Mouse (Mus musculus) MEL (cell line): ENCODE results near the gene Samsn1. TPM values are rescaled to one million over a fixed set of nuclear protein-coding genes. Genes with fewer than 3 reads are reported as not detected.

ENCODE experiments used
- DNase-seq: peaks from one replicate; pipeline ENCODE4 v3.0.0; 2011; ENCODE audit warnings: low read depth, low spot score
- H3K27ac ChIP-seq: 2 replicates; pipeline ENCODE4 v1.5.1; 2012; ENCODE audit warnings: low read depth, mild to moderate bottlenecking, control low read depth, low read length, moderate library complexity; ENCODE audit not compliant: control insufficient read depth
- H3K27me3 ChIP-seq, 2 experiments: fragments of 150-350 bp in 1 of 2; sonication (generic) in 1 of 2; 2 replicates each; pipeline ENCODE4 v1.6.1; 2012; ENCODE audit warnings: low read length in 2 of 2, mild to moderate bottlenecking in 2 of 2, improper control_type of control experiment in 1 of 2, moderate library complexity in 1 of 2; ENCODE audit not compliant: insufficient read depth in 2 of 2, control insufficient read depth in 1 of 2
- H3K36me3 ChIP-seq, 2 experiments: 2 replicates each; pipeline ENCODE4 v1.6.1; 2012 to 2014; ENCODE audit warnings: low read length in 2 of 2, improper control_type of control experiment in 1 of 2, inconsistent platforms in 1 of 2, mild to moderate bottlenecking in 1 of 2; ENCODE audit not compliant: insufficient read depth in 2 of 2, control insufficient read depth in 1 of 2
- H3K4me1 ChIP-seq, 2 experiments: fragments of 150-350 bp in 1 of 2; sonication (generic) in 1 of 2; 2 replicates each; pipeline ENCODE4 v1.6.1; 2012; ENCODE audit warnings: low read length in 2 of 2, improper control_type of control experiment in 1 of 2, mild to moderate bottlenecking in 1 of 2; ENCODE audit not compliant: insufficient read depth in 2 of 2, control insufficient read depth in 1 of 2
- H3K4me3 ChIP-seq, 2 experiments: fragments of 150-350 bp in 1 of 2; sonication (generic) in 1 of 2; 2 replicates each; pipeline ENCODE4 v1.5.1; 2012; ENCODE audit warnings: low read depth in 2 of 2, low read length in 2 of 2, mild to moderate bottlenecking in 2 of 2, moderate library complexity in 2 of 2, control low read depth in 1 of 2, improper control_type of control experiment in 1 of 2; ENCODE audit not compliant: control insufficient read depth in 1 of 2, insufficient read depth in 1 of 2
- H3K79me2 ChIP-seq: 2 replicates; pipeline ENCODE4 v1.6.1; 2012; ENCODE audit warnings: mild to moderate bottlenecking, low read length, moderate library complexity; ENCODE audit not compliant: control insufficient read depth, poor library complexity, insufficient read depth
- H3K9ac ChIP-seq: 2 replicates; pipeline ENCODE4 v1.6.1; 2012; ENCODE audit warnings: low read depth, mild to moderate bottlenecking, control low read depth, low read length, moderate library complexity; ENCODE audit not compliant: control insufficient read depth, poor library complexity, severe bottlenecking
- H3K9me3 ChIP-seq: fragments of 150-350 bp; sonication (generic); replicated peaks from 2 replicates; pipeline ENCODE4 v1.6.1; 2012; ENCODE audit warnings: mild to moderate bottlenecking, low read length, improper control_type of control experiment, moderate library complexity; ENCODE audit not compliant: insufficient read depth
- CHD1 ChIP-seq: IDR thresholded peaks from 2 replicates; pipeline ENCODE4 v1.6.1; 2012; ENCODE audit warnings: low read depth, mild to moderate bottlenecking, inconsistent platforms, low read length, improper control_type of control experiment
- CHD2 ChIP-seq: IDR thresholded peaks from 2 replicates; pipeline ENCODE4 v1.6.1; 2011; ENCODE audit warnings: low read length, improper control_type of control experiment
- CTCF ChIP-seq, 3 experiments: IDR thresholded peaks in 2 of 3; conservative IDR thresholded peaks in 1 of 3; 2 replicates each; pipeline ENCODE4 v1.5.1; 2011 to 2012; ENCODE audit warnings: low read length in 3 of 3, low read depth in 2 of 3, mild to moderate bottlenecking in 2 of 3, improper control_type of control experiment in 1 of 3, inconsistent platforms in 1 of 3, mixed read lengths in 1 of 3, moderate library complexity in 1 of 3; ENCODE audit not compliant: control insufficient read depth in 1 of 3, insufficient read depth in 1 of 3, poor library complexity in 1 of 3, severe bottlenecking in 1 of 3
- E2F4 ChIP-seq: IDR thresholded peaks from 2 replicates; pipeline ENCODE4 v1.6.1; 2011; ENCODE audit warnings: low read depth, low read length, improper control_type of control experiment, borderline replicate concordance
- ELF1 ChIP-seq: IDR thresholded peaks from 2 replicates; pipeline ENCODE4 v1.6.1; 2014; ENCODE audit warnings: low read depth, mild to moderate bottlenecking, inconsistent platforms, low read length, improper control_type of control experiment, moderate library complexity
- EP300 ChIP-seq, 2 experiments: IDR thresholded peaks; 2 replicates each; pipeline ENCODE4 v1.6.1; 2011; ENCODE audit warnings: improper control_type of control experiment in 2 of 2, low read length in 2 of 2, low read depth in 1 of 2, mild to moderate bottlenecking in 1 of 2
- ETS1 ChIP-seq: IDR thresholded peaks from 2 replicates; pipeline ENCODE4 v1.6.1; 2012; ENCODE audit warnings: low read depth, mild to moderate bottlenecking, inconsistent platforms, low read length, improper control_type of control experiment, moderate library complexity
- GABPA ChIP-seq: IDR thresholded peaks from 2 replicates; pipeline ENCODE4 v1.6.1; 2012; ENCODE audit warnings: low read depth, mild to moderate bottlenecking, inconsistent platforms, low read length, improper control_type of control experiment, moderate library complexity
- GATA1 ChIP-seq: IDR thresholded peaks from 2 replicates; pipeline ENCODE4 v1.6.1; 2011; ENCODE audit warnings: low read depth, low read length, improper control_type of control experiment
- KAT2A ChIP-seq: conservative IDR thresholded peaks from 2 replicates; pipeline ENCODE4 v1.6.1; 2012; ENCODE audit warnings: low read depth, low read length, improper control_type of control experiment, inconsistent platforms
- MAFK ChIP-seq: IDR thresholded peaks from 2 replicates; pipeline ENCODE4 v1.6.1; 2011; ENCODE audit warnings: low read depth, mild to moderate bottlenecking, low read length, improper control_type of control experiment, borderline replicate concordance
- MAX ChIP-seq: IDR thresholded peaks from 2 replicates; pipeline ENCODE4 v1.6.1; 2011; ENCODE audit warnings: low read length, improper control_type of control experiment
- MEF2A ChIP-seq: IDR thresholded peaks from 2 replicates; pipeline ENCODE4 v1.6.1; 2014; ENCODE audit warnings: low read depth, mild to moderate bottlenecking, inconsistent platforms, low read length, improper control_type of control experiment; ENCODE audit not compliant: poor library complexity, insufficient replicate concordance, severe bottlenecking; ENCODE audit errors: extremely low read depth
- MXI1 ChIP-seq: IDR thresholded peaks from 2 replicates; pipeline ENCODE4 v1.6.1; 2011; ENCODE audit warnings: mild to moderate bottlenecking, low read depth, low read length, improper control_type of control experiment
- MYB ChIP-seq: IDR thresholded peaks from 2 replicates; pipeline ENCODE4 v1.6.1; 2011; ENCODE audit warnings: mild to moderate bottlenecking, low read depth, low read length, improper control_type of control experiment
- MYC ChIP-seq: IDR thresholded peaks from 2 replicates; pipeline ENCODE4 v1.6.1; 2011; ENCODE audit warnings: low read depth, mild to moderate bottlenecking, low read length, improper control_type of control experiment, moderate library complexity
- NRF1 ChIP-seq: IDR thresholded peaks from 2 replicates; pipeline ENCODE4 v1.6.1; 2014; ENCODE audit warnings: low read depth, mild to moderate bottlenecking, inconsistent platforms, low read length, improper control_type of control experiment, moderate library complexity; ENCODE audit not compliant: poor library complexity, insufficient read depth, severe bottlenecking
- POLR2A ChIP-seq, 2 experiments: IDR thresholded peaks; 2 replicates each; pipeline ENCODE4 v1.6.1; 2011 to 2012; ENCODE audit warnings: low read length in 2 of 2, mild to moderate bottlenecking in 2 of 2, control low read depth in 1 of 2, improper control_type of control experiment in 1 of 2, low read depth in 1 of 2, moderate library complexity in 1 of 2; ENCODE audit not compliant: control insufficient read depth in 1 of 2, insufficient read depth in 1 of 2, poor library complexity in 1 of 2
- POLR2AphosphoS5 ChIP-seq: IDR thresholded peaks from 2 replicates; pipeline ENCODE4 v1.6.1; 2012; ENCODE audit warnings: low read depth, borderline replicate concordance, mild to moderate bottlenecking, inconsistent platforms, low read length, moderate library complexity, mixed read lengths
- RAD21 ChIP-seq: IDR thresholded peaks from 2 replicates; pipeline ENCODE4 v1.6.1; 2011; ENCODE audit warnings: mild to moderate bottlenecking, low read depth, low read length, improper control_type of control experiment
- RCOR1 ChIP-seq: IDR thresholded peaks from 2 replicates; pipeline ENCODE4 v1.6.1; 2012; ENCODE audit warnings: low read depth, mild to moderate bottlenecking, inconsistent platforms, low read length, improper control_type of control experiment
- SIN3A ChIP-seq: IDR thresholded peaks from 2 replicates; pipeline ENCODE4 v1.6.1; 2012; ENCODE audit warnings: low read length, improper control_type of control experiment, inconsistent platforms
- TCF12 ChIP-seq: IDR thresholded peaks from 2 replicates; pipeline ENCODE4 v1.6.1; 2014; ENCODE audit warnings: low read depth, mild to moderate bottlenecking, inconsistent platforms, low read length, improper control_type of control experiment, moderate library complexity
- USF2 ChIP-seq, 2 experiments: IDR thresholded peaks; 2 replicates each; pipeline ENCODE4 v1.6.1; 2011 to 2012; ENCODE audit warnings: improper control_type of control experiment in 2 of 2, low read length in 2 of 2, borderline replicate concordance in 1 of 2, inconsistent platforms in 1 of 2, low read depth in 1 of 2, mild to moderate bottlenecking in 1 of 2; ENCODE audit not compliant: insufficient read depth in 1 of 2
- ZC3H11A ChIP-seq: IDR thresholded peaks from 2 replicates; pipeline ENCODE4 v1.6.1; 2012; ENCODE audit warnings: low read depth, mild to moderate bottlenecking, inconsistent platforms, low read length, improper control_type of control experiment
- ZKSCAN1 ChIP-seq: IDR thresholded peaks from 2 replicates; pipeline ENCODE4 v1.6.1; 2012; ENCODE audit warnings: low read depth, mild to moderate bottlenecking, inconsistent platforms, low read length, improper control_type of control experiment, moderate library complexity
- ZNF384 ChIP-seq: IDR thresholded peaks from 2 replicates; pipeline ENCODE4 v1.6.1; 2012; ENCODE audit warnings: low read depth, mild to moderate bottlenecking, inconsistent platforms, low read length, improper control_type of control experiment
- polyA plus RNA-seq, 2 experiments: library from polyadenylated mRNA; stranded (reverse) in 1 of 2; unstranded in 1 of 2; fragments of >175 nt in 1 of 2; fragments of >200 nt in 1 of 2; gene quantifications; 2 replicates each; pipeline versions ENCODE4 v1.2.1 to v1.2.4; 2012; ENCODE audit warnings: low replicate concordance in 2 of 2, low read depth in 1 of 2; ENCODE audit not compliant: insufficient read length in 2 of 2, insufficient read depth in 1 of 2, missing spikeins in 1 of 2
- total RNA-seq: library from RNA; depleted of rRNA; stranded (reverse); fragments of 300-350 nt; gene quantifications from 2 replicates; pipeline ENCODE4 v1.2.3, GENCODE M21; 2012

The Samsn1 gene
- total and polyA plus RNA-seq, 3 experiments = 55.2 to 205 (median 63.0) TPM

- no peaks in the 10 kb centered on the region for H3K27me3 ChIP-seq
- no peak overlapping the region for H3K9ac ChIP-seq
- TF ChIP-seq MAFK (0 out of 2 replicates have a peak, but pooled peaks have one; percentile 8), ETS1 (peak; percentile 39; the same call in 1 of the 2 replicates), ZNF384 (no peak), CHD1 (no peak), SIN3A (peak; percentile 62; the same call in 1 of the 2 replicates), E2F4 (no peak), RCOR1 (peak; percentile 86), RAD21 (no peak), TCF12 (peak; percentile 56), NRF1 (no peak), GATA1 (peak; percentile 81), CHD2 (no peak), POLR2A (IDR thresholded peaks at IDR 0.05; ENCODE audit: control insufficient read depth in 1 of 2, insufficient read depth in 1 of 2, low read depth in 1 of 2, low read length in 2 of 2, poor library complexity in 1 of 2) (no peak), EP300 (IDR thresholded peaks at IDR 0.05; ENCODE audit: low read depth in 1 of 2, low read length in 2 of 2) (peak; percentile 72 to 79; a peak in 3 of 4 replicates), MYB (peak; percentile 31; the same call in 1 of the 2 replicates), USF2 (IDR thresholded peaks at IDR 0.05; ENCODE audit: borderline replicate concordance in 1 of 2, insufficient read depth in 1 of 2, low read depth in 1 of 2, low read length in 2 of 2) (no peak), MAX (no peak; the same call in 1 of the 2 replicates), ELF1 (no peak), ZKSCAN1 (no peak), MXI1 (no peak), GABPA (no peak), MEF2A (no peak), KAT2A (no peak), ZC3H11A (no peak), CTCF (IDR thresholded peaks at IDR 0.05 in 2 of 3, conservative IDR thresholded peaks at IDR 0.05 in 1 of 3; ENCODE audit: control insufficient read depth in 1 of 3, insufficient read depth in 1 of 3, low read depth in 2 of 3, low read length in 3 of 3, poor library complexity in 1 of 3, severe bottlenecking in 1 of 3) (no peak), MYC (no peak), POLR2AphosphoS5 (no peak)
- DNase-seq = peak; percentile 40
- H3K4me1 ChIP-seq = peaks cover 6% of the 10 kb centered on the region in 2 experiments; a peak in 3 of 4 replicates
- H3K9me3 ChIP-seq = no peaks in the 10 kb centered on the region
- H3K27ac ChIP-seq = no peak overlapping the region
- peaks cover 20 to 22% of the 10 kb centered on the region in 2 experiments for H3K36me3 ChIP-seq
- no peaks in the 10 kb centered on the region for H3K79me2 ChIP-seq
- no peak overlapping the region for H3K4me3 ChIP-seq
These were observed 154.7 kb downstream of the Samsn1 start for GRCm38 (mm10) chr16:75867400-75867799.
